Mouse (Mus musculus) kidney, adult 2 months (tissue): ENCODE measurements around the gene Slc51a.

Experiments used
- CTCF ChIP-seq: fragments of 200-500 bp; conservative IDR thresholded peaks from 2 replicates; pipeline ENCODE4 v1.5.1; 2011; ENCODE audit warnings: low read depth, mild to moderate bottlenecking, control low read depth, low read length, moderate library complexity, mixed read lengths; ENCODE audit not compliant: insufficient read depth, insufficient read length
- POLR2A ChIP-seq: fragments of 200-500 bp; IDR thresholded peaks from one replicate; pipeline ENCODE4 v1.6.1; 2011; ENCODE audit warnings: low read depth, low read length, control low read depth

GRCm38 (mm10) chr16:32441432-32441831, 46.2 kb downstream of the Slc51a start:
- no peak for TF ChIP-seq CTCF
- TF ChIP-seq POLR2A, result no peak
